Mouse (Mus musculus) liver, adult 2 months (tissue): ENCODE results near the gene Slc22a16.

ENCODE experiments used
- CTCF ChIP-seq: fragments of 200-500 bp; IDR thresholded peaks from 2 replicates; pipeline ENCODE4 v1.5.1; 2011; ENCODE audit warnings: low read depth, low read length, control low read depth
- POLR2A ChIP-seq: fragments of 200-500 bp; IDR thresholded peaks from 2 replicates; pipeline ENCODE4 v1.6.1; 2011; ENCODE audit warnings: low read length, control low read depth; ENCODE audit not compliant: insufficient read depth; ENCODE audit errors: extremely low read depth

DNA sequence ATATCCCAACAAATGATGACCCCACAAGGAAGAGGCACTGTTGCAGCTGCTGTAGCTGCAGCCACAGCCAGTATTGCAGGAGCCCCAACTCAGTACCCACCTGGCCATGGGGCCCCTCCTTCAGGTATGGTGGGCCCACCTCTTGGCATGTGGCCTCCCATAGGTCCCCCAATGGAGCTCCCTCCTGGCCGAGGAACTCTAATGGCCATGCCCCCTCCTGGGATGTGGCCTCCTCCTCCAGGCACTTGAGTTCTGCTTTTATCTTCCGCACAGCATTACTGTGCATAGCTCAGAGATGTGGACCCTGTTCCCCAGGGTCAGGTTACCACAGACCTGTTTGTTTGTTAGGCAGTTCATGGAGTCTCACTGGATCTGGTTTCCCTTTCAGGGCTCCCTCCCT, 20.8 kb upstream of the Slc22a16 start:
- TF ChIP-seq CTCF: no peak
- no peak for TF ChIP-seq POLR2A
